Mouse (Mus musculus): ENCODE measurements around the gene Whamm.

GRCm38 (mm10) chr7:81571108-81571940, at the start of gene Whamm:
- TF ChIP-seq CTCF (IDR thresholded peaks at IDR 0.05; ENCODE audit: low read depth) = 0 out of 2 replicates have a peak, but pooled peaks have one; percentile 1
- no peak for TF ChIP-seq EP300 (IDR thresholded peaks at IDR 0.05; ENCODE audit: low read depth)

Data from heart, postnatal 0 days (tissue).